Mouse (Mus musculus) kidney, postnatal 10 days (tissue): ENCODE results near the gene Por.

Experiments
- DNase-seq: peaks from one replicate; pipeline ENCODE4 v3.0.0; 2021; ENCODE audit warnings: mixed read lengths

The Por gene

GRCm38 (mm10) chr5:135780331-135780730, 110.5 kb downstream of the Por start:
- no peak for DNase-seq

- no peak for DNase-seq
Observed at GRCm38 (mm10) chr5:135782901-135783300, 113.1 kb downstream of the Por start.
